Mouse (Mus musculus) layer of hippocampus, postnatal 25 days (tissue): Measurements from ENCODE around the gene Fryl. TPM values are rescaled to one million over a fixed set of nuclear protein-coding genes. Genes with fewer than 3 reads are reported as not detected.

ENCODE experiments used
- DNase-seq, 2 experiments: peaks; one replicate each; pipeline ENCODE4 v3.0.0; 2022; ENCODE audit warnings: mixed read lengths in 2 of 2, low spot score in 1 of 2; ENCODE audit errors: extremely low spot score in 1 of 2
- total RNA-seq, 2 experiments: library from RNA; stranded (reverse); gene quantifications; 2 replicates each; pipeline ENCODE4 v1.2.3; 2021

Gene Fryl
- total RNA-seq, 2 experiments from 2014 or later: 60.0 to 65.0 TPM

- no peak for DNase-seq
Measured at GRCm38 (mm10) chr5:73227518-73228101, 28.8 kb downstream of the Fryl start.

GRCm38 (mm10) chr5:73223065-73223464 lies 33.4 kb downstream of the Fryl start:
- DNase-seq: no peak

GRCm38 (mm10) chr5:73222397-73222796 lies 34.0 kb downstream of the Fryl start:
- DNase-seq: no peak

- DNase-seq: no peak
Measured at GRCm38 (mm10) chr5:73221826-73222225, 34.6 kb downstream of the Fryl start.

- DNase-seq: no peak
Measured at GRCm38 (mm10) chr5:73219716-73220115, 36.7 kb downstream of the Fryl start.

GRCm38 (mm10) chr5:73218065-73218464 lies 38.4 kb downstream of the Fryl start:
- DNase-seq: no peak

- DNase-seq: no peak
Measured at GRCm38 (mm10) chr5:73217116-73217515, 39.3 kb downstream of the Fryl start.

- no peak for DNase-seq
Measured at GRCm38 (mm10) chr5:73216014-73216413, 40.4 kb downstream of the Fryl start.

- no peak for DNase-seq
Measured at GRCm38 (mm10) chr5:73212446-73212845, 44.0 kb downstream of the Fryl start.

- no peak for DNase-seq
Measured at GRCm38 (mm10) chr5:73211961-73212360, 44.5 kb downstream of the Fryl start.

GRCm38 (mm10) chr5:73210971-73211315 lies 45.5 kb downstream of the Fryl start:
- no peak for DNase-seq

GRCm38 (mm10) chr5:73210127-73210970 lies 46.1 kb downstream of the Fryl start:
- no peak for DNase-seq

- no peak for DNase-seq
Measured at GRCm38 (mm10) chr5:73209201-73210096, 47.0 kb downstream of the Fryl start.

- DNase-seq: no peak
Measured at GRCm38 (mm10) chr5:73208645-73209044, 47.8 kb downstream of the Fryl start.

GRCm38 (mm10) chr5:73206722-73207121 lies 49.7 kb downstream of the Fryl start:
- no peak for DNase-seq

- DNase-seq: no peak
Measured at GRCm38 (mm10) chr5:73205996-73206629, 50.3 kb downstream of the Fryl start.

GRCm38 (mm10) chr5:73205050-73205449 lies 51.4 kb downstream of the Fryl start:
- no peak for DNase-seq

- DNase-seq: no peak
Measured at GRCm38 (mm10) chr5:73202498-73202897, 53.9 kb downstream of the Fryl start.

- no peak for DNase-seq
Measured at GRCm38 (mm10) chr5:73202077-73202476, 54.3 kb downstream of the Fryl start.
